Mouse (Mus musculus) thymus, postnatal 4 days (tissue): ENCODE data around the gene Ccer2.

Experiments used
- DNase-seq: peaks from one replicate; pipeline ENCODE4 v3.0.0; 2021

The Ccer2 gene

GRCm38 (mm10) chr7:28758623-28759022 lies 2.6 kb downstream of the Ccer2 start:
- no peak for DNase-seq

DNA sequence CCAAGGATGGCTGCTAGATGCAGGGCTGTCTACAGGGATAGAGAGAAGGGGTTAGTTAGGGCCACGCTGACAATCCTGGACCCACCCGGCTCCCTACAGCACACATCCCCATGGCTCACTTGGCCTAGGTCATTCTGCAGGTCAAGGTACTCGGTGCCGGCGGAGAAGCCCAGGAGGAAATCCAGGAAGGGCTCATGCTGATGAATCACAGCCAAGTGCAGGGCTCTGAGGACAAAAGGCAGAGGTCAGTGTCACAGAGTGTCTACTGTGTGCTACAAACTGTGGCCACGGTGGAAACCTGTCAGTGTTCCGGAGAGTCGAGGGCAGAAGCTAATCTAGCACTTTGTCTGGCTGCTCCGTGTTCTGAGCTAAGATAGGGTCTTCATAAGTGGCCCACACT lies 5.9 kb downstream of the Ccer2 start:
- no peak for DNase-seq

GRCm38 (mm10) chr7:28765211-28765610 lies 9.2 kb downstream of the Ccer2 start:
- no peak for DNase-seq

DNA sequence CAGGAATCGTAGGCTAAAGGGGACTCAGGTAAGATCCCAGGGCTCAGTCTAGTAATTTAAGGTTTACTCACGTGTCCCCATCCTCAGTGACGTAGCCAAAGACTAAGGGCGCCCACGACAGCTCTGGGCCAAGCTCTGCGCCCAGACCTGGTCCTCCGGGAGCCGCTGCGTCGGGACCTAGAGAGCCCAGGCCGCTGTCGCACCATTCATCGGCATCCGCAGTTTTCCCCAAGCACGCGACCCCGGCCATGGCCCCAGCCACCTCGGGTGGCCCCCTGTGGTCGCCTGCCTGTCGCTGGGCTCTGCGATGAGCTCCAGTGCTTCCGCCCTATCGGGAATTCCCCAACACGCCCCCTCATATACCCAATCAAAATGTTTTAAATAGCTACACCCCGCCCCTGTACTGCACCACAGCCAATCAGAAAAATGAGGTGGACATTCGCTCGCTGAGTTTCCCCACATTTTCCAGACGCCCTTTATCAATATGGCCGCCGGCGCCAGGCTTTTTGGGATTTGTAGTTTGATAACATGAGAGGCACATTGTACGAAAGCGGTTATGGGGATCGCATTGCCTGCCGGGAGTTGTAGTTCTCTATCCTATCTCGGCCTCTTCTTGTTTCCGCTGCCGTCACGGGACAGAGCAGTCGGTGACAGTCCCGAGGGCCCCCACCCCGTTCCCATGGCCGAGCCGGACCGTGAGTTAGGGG lies 10.4 kb downstream of the Ccer2 start, which contains the start of gene Sirt2:
TSS of gene Sirt2 (plus strand) at position 563 of the 707 bp plus-strand sequence.
- peak; percentile 92 for DNase-seq

DNA sequence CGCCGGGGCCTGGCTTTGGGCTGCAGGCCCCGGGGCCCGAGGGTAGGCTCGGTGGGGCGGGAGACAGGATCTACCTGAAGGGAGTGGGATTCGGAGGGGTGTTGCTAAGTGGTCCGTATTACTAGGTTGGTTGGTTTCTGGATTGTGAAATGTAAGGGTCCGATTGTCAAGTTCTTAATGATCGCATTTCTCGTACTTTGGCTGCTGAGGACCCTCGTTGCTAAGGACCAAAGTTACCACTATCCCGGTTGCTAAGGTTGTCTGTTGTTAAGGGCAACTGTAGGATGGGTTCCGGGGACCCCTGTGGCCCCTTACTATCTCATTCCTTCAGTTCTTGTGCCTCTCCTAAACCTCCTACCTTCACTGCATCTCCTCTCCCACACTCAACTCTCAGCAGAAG lies 10.9 kb downstream of the Ccer2 start:
- DNase-seq = no peak

- DNase-seq = no peak
Measured at GRCm38 (mm10) chr7:28767462-28767965, 11.5 kb downstream of the Ccer2 start, which contains the start of gene Nfkbib. Gene Nfkbib, minus strand, starts transcription at chr7:28767512.

DNA sequence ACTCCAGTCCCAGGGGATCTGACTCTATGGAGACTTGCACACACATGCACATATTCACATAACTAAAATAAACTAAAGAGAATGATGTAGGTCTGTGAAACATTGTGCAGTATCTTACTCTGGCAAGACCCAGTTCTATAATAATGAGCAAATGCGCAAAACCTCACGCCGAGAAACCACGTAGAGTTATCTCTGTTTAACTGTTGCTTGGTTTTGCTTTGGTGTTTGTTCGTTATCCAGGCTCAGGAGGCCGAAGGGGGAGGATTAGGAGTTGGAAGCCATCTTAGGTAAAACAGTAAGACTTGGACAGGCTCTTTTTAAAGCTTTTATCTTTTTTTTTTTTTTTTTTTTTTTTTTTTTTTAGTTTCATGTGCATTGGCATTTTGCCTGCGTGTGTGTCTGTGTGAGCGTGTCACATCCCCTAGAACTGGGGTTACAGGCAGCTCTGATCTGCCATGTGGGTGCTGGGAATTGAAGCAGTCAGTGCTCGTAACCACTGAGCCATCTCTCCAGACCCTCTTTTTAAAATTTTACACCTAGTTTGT lies 13.5 kb downstream of the Ccer2 start:
- no peak for DNase-seq

DNA sequence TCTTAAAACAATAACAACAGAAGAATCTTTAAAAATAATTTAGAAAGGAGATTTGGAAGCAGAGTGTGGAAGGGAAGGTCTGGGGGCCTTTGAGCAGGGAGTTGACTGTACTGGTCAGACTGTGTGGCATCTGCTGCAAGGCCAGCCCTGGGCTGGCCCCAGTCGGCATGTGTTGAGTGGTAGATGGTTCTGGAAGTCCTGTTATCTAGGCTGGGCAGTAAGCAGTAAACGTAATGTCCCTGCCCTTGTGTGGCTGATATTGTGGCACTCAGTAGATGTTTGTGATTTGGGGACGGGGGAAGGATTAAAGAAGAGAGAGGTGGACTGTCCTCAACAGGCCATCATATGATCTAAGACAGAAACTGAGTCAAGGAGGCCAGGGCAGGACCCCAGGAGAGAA lies 14.3 kb downstream of the Ccer2 start:
- no peak for DNase-seq

DNA sequence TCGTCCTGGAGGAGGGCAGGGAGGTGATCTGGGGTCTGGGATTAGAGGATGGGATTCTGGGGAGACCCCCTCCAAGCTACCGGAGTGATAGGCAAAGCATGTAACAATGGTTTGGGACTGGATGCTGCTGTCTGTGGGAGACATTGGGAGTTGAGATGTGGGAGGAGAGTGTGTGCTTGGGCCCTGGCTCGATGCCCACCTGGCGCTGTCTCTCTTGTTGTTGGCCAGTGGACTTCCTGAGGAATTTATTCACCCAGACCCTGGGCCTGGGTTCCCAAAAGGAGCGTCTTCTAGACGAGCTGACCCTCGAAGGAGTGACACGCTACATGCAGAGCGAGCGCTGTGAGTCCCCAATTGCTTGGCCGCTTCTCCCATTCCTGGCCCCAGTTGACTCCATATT lies 15.9 kb downstream of the Ccer2 start:
- DNase-seq = no peak

DNA sequence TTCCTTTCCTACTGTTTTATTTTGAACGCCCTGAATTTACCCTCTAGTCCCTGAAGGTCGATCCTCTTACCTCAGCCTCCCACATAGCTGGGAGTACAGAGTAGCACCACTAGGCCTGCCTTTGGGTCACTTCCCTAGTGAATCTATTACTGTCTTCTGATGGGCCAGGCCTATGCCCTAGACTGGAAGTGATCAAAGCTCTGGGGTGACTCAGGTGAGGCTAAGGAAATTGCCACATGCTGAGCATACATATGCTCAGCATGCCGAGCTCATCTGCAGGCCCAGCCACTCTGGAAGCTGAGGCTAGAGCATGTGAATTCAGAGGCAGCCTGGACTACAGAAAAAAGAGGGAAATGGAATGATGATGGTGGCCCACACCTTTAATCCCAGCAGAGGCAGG lies 17.2 kb downstream of the Ccer2 start:
- DNase-seq = no peak

DNA sequence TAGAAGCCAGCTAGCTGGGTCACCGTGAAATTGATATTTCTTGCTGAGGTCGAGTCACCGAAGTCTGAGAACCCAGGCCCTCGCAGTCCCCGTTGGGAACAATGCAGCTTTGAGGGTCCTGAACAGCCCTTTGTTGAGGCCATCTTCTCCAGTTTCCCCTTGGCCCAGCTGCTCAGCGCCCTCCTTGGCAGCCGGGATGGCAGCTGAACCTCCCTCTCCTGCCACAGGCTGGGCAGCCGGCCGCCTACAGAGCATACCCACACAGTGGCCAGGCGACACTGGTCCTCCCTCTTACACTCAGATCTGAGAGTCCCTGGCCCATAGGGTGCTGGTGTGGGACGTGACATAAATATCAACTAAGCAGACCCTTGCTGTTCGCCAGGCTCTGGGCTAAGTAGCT lies 18.2 kb downstream of the Ccer2 start:
- DNase-seq = no peak

GRCm38 (mm10) chr7:28775129-28775528 lies 19.2 kb downstream of the Ccer2 start:
- DNase-seq = no peak

DNA sequence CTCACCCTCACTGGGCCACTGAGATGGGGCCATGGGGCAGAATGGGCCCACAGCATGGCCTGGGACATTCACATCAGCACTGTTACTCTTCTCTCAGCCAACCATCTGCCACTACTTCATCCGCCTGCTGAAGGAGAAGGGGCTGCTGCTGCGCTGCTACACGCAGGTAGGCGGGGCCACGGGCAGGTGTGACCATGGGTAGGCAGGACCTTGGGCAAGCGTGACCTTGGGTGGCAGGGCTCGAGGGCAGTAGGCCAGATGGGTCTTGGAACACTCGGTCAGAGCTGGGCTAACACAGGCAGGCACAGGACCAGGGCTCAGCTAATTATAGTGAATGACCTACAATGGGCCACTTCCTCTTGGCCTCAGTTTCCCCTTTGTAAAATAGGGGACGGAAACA lies 22.9 kb downstream of the Ccer2 start:
- DNase-seq = no peak

DNA sequence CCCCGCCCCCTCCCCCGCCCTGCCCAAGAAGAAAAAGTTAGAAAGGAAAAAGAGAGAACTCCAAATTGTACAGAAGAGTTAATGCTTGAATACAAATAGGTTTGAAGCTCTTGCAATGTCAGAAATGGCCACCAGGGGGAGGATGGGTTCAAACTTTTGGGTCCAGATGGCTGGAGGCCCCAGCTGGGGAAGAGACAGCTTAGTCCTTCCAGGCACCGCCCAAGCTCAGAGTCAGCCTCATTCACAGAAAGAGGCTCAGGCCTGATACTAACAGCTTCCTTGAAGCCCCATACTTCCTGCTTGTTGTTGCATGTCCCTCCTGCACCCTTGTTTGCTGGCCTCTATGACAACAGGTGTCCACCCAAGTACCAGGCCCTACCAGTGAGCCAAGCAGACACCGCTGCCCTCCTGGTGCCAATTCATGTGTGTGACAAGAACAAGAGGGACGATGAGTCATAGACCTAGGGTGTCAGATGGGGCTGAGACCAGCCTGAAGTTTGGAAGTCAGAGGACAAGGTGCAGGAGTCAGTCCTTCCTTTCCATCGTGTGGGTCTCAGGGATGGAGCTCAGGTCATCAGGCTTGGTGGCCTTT lies 24.2 kb downstream of the Ccer2 start:
- peak; percentile 96 for DNase-seq

- peak; percentile 71 for DNase-seq
Measured at GRCm38 (mm10) chr7:28780857-28781256, 24.9 kb downstream of the Ccer2 start.

GRCm38 (mm10) chr7:28781261-28781663 lies 25.3 kb downstream of the Ccer2 start:
- DNase-seq = peak; percentile 84

DNA sequence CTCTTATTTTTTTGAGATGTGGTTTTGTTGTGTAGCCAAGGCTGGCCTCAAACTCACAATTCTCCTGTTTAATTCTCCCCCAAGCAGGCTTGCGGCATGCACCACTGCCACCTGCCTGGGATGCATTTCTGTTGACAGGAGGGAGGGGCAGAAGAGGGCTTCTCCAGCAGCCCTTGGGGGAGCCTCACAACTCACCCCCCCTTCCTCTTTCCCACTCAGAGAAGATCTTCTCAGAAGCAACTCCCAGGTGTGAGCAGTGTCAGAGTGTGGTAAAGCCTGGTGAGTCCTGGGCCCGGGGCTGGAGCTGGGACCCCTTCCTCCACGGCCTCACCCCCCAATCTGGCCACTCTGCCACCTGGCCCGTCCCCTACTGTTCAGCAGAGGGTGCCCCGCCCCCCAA lies 29.2 kb downstream of the Ccer2 start:
- DNase-seq = peak; percentile 64

- no peak for DNase-seq
Measured at GRCm38 (mm10) chr7:28787884-28788283, 31.9 kb downstream of the Ccer2 start.

DNA sequence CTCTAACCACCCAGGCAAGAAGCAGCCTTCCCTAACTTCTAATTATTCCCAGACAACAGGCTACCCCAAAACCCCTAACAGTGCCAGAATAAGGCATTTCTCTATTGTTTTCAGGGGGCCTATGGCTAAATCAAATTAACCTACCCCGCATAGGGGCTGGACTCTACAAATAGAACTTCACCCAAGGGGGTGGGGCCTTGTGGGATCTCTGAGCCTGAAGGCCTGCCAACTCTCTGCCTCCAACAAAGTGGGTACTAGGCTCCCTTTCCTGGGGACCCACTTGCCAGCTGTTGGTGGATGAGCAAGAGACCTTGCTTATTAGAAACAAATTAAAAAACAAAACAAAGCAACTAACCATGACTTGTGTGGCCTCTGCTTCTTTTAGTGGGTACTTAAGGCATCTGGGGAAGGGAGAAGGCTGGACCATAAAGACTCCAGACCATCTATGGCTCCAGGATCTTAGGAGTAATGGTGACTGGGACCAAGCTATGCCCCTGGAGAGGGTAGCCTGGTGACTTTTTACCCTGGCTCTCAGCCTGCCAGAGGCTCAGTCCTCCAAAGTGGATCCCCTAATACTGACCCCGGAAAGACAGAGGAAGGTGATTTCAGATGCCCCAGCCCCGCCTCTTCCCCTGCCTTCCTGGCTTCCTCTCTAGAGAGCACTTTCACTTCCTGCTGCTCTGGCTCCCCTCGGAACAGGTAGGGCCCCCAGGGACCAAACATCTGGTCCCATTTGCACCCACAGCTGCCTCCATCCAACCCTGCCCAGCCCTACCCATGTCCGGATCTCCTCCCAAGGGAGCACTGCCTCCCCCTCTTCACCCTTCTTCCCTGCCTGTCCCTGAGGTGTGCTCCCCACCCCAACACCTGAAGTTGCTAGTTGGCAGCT lies 32.6 kb downstream of the Ccer2 start, which contains the start of gene Rinl:
TSS of gene Rinl (plus strand) at position 663 of the 889 bp plus-strand sequence.
- peak; percentile 79 for DNase-seq

DNA sequence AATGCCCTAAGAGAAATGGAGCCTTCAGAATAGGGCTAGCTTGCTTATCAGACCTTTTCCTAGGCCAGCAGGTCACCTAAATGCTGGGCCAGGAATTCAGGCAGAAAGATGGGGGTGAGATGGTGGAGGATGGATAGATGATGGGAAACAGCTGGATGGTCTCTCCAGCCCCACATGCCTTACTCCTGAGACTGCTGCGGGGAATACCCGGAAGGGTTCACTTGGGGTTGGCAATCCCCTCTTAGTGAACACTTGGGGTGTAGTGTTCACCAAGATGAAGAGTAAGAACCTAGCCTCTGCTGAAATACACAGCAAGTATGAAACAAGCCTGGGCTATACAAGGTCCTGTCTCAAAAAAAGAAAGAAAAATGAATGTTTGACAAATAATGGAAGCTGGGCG lies 33.3 kb downstream of the Ccer2 start:
- DNase-seq = no peak

- DNase-seq = no peak
Measured at GRCm38 (mm10) chr7:28790066-28790806, 34.3 kb downstream of the Ccer2 start.

DNA sequence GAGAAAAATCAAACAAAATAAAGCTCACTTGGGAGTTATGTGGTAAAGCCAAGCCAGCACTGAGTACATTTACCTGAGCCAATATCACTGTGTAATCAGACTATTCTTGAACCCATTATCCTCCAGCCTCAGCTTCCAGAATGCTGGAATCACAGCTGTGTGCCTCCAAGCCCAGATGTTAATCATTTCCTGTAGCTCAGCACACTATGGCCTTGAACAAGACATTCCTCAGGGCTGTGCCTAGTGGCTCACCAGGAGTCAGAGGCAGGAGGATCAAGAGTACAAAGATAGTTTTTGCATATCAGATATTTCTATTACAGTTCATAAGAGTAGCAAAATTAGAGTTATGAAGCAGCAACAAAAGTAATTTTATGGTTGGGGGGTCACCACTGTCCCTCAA lies 35.7 kb downstream of the Ccer2 start:
- no peak for DNase-seq
